Mouse (Mus musculus) adrenal gland, postnatal 25 days (tissue): Measurements from ENCODE around the gene Mlf1. TPM values are rescaled to one million over a fixed set of nuclear protein-coding genes. Genes with fewer than 3 reads are reported as not detected.

Experiments used
- DNase-seq: peaks from one replicate; pipeline ENCODE4 v3.0.0; 2021; ENCODE audit warnings: mixed read lengths
- long read RNA-seq: library from polyadenylated mRNA; stranded (forward); transcript quantifications from one replicate; pipeline ENCODE4 v2.0.0, GENCODE M21; 2021
- total RNA-seq: library from RNA; stranded (reverse); gene quantifications from 2 replicates; pipeline ENCODE4 v1.2.3, GENCODE M21; 2021

Gene Mlf1
- total RNA-seq: 4.1 and 4.9 TPM in 2 replicates
- long read RNA-seq, partial matches to known transcripts: 0 of 6 reads
- long read RNA-seq, other reads (novel, unspliced or antisense): 0 of 6 reads

DNA sequence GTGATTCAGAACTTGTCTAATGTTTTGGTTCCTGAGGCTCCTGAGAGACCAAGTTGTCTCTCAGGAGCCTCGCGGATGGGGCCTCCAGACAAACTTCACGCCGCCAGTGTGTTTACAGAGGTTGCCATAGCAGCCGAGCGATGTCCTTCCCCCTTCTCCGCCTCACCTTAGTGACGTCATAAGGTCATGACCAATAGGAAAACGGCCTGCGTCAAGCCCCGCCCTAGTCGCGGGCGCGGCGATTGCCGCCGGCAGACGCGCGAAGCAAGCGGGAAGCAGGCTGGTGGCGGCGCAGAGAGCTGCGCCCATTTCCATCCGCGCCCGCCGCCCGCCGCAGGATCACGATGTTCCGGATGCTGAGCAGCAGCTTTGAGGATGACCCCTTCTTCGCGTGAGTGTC is at the start of gene Mlf1:
Gene Mlf1, plus strand, starts transcription at position 226 of the 400 bp plus-strand sequence.
- peak; percentile 91 for DNase-seq

DNA sequence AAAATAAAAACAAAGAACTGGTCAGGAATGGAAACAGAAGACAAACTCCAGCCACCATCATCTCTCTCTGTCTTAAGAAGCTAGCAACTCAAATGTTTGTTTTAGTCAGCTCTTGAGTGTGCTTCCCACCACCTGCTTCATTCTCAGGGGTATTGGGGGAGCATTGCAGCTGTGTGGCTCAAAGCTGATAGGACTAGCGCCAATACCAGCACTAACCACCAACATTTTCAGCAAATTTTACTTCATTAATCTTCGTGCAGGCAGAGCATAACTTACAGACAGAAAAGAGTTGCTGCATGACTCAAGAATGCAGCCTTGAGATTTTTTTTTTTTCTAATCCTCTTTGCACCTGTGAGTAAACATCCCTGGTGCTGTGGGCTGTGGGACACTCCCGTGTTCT is 34.3 kb upstream of the Mlf1 start:
- no peak for DNase-seq

DNA sequence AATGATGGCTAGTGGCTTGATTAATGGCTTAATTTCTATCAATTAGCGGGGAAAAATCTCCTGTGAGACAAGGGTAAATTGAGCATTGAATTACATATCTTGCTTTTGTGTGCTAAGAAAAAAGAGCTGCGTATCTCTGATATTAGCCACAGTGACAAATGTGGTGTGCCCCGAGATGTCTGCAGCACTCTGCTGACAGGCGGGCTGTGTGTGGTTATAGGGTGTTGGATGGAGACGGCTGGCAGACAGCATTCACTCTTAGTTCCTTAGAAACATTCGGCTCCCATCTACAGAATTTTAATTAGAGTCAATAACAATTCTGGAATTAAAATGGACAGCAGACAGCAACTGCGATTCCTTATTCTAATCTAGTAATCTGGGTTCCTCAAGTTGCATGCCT is 33.0 kb upstream of the Mlf1 start:
- no peak for DNase-seq

DNA sequence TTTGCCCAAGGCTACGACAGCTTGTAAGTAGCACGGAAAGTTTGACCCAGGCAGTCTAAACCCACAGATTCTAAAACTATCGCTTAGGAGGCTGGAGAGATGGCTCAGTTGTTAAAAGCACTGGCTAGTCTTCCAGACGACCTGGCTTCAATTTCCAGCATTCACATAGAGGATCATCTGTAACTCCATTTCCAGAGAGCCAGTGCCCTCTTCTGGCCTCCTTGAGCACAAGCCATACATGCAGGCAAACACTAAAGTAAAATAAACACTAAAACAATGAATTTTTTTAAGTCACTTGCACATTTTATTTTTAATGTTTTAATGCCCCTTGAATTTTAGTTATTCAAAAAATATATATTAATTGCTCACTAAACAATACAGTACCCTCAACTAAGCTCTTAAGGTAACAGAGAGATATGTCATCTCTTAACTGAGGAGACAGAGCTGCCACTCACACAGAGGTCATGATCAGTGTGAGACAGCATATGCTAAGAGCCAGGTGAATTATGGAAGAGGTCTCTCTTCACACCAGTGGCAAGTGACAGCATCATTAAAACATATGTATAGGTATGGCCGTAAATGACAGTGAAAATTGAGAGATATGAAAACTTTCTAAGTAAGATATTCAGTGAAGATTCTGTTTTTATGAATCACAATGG is 30.8 kb upstream of the Mlf1 start:
- no peak for DNase-seq

DNA sequence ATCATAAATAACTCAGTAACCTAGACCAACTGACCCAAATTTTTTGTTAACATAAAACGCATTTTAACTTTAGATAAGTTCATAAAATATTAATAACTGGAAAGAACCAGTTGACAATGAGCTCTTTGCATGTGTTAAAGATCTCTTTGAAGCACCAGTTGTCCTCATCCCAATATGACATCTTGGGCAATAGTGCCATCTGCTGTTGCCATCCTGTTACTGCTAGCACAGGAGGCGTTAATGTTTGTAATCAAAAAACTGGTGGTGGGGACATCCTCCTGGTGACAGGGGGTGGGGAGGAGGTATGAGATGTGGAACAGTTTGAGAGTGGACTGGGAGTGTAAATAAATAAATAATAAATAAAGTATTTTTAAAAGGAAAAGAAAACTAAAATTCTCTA is 29.3 kb upstream of the Mlf1 start:
- DNase-seq: peak; percentile 38

DNA sequence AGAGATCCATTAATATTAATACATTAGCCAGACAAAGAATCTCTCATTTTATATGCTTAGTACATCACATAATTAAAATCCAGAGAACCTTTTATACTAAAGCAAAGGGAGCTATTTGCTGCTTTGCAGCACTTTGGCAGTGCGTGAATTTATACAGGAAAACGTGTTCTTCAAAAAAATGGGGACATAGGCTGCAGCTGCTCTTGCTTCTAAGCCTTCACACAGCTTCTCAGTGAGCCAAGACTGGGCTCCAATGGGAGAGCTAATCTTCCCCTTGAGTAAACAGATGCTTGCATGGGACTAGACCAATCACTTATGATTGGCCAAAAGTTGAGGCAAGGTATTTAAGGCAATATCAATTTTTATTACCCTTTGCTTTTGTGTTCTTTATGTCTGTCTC is 27.2 kb upstream of the Mlf1 start:
- DNase-seq: no peak

DNA sequence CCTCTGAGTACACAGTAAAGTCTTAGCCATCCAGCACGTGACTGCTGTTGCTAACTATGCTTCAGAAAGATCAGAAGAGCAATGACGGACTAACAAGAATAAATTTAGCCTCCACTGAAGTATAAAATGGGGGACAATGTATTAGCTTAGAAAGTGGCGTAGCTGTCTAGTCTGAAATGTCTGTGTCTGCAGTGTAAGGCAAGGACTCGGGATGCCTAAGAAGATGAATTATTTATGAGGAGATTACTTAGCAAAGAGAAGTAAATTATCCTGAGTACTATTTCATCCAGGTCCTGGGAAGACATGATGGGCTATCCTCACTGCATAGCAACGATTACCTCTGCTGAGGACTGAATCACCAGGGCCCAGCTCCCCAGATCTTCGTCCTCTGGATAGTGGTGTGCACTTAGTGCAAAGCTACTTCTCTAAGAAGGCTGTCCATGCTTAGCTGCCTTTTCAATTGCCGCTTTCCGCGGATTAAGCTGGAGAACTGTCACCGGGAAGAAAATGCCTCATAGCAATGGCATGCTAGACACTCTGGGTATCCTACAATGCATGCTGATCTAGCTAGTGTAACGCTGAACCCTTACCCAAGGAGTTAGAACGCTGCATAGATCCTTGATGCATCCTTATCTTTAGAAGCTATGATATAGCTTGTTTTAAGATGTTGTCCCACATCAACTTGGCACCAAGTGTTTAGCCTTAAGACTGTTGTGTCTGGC is 22.3 kb upstream of the Mlf1 start:
- no peak for DNase-seq

DNA sequence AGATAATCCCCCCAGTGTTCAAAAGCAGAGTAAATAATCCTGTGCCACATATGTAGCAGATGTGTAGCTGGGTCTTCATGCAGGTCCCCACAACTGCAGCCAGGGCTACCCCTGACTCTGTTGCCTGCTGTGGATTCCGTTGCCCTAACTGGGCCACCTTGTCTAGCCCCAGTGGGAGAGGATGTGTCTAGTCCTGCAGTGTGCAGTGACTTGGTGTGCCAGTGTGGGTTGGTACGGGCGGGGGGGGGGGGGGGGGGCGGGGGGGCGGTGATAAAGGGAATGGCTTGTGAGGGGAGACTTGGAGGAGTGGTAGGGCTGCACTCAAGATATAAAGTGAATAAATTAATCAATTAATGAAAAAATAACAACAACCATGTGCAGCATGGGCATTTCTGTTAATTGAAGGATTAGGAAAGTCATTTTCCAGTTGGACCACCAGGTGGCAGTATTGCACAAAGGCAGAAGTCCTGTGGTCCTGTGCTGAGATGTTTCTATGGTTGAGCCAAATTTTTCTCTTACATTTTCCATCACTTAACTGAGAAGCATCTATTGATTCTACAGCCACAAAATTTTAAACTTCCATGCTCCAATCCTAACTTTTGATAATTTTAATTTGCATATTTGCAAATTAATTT is 21.7 kb upstream of the Mlf1 start:
- DNase-seq: peak; percentile 49

DNA sequence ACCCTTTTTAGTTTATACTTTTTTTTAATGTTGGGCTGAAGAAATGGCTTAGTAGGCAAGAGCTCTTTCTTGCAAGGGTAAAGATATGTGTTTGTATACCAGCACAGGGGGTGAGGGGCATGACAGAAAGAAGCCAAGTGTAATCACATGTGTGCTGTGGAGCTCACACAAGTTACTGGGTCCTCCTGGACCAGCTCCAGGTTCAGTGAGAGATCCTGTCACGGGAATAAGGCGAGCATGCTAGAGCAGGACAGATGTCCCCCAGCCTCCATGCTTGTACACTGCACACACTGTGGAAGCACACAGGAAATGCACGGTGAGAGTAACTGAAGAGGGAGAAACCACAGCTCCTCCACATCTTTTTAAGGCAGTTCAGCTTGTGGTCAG is 21.1 kb upstream of the Mlf1 start:
- DNase-seq: no peak

DNA sequence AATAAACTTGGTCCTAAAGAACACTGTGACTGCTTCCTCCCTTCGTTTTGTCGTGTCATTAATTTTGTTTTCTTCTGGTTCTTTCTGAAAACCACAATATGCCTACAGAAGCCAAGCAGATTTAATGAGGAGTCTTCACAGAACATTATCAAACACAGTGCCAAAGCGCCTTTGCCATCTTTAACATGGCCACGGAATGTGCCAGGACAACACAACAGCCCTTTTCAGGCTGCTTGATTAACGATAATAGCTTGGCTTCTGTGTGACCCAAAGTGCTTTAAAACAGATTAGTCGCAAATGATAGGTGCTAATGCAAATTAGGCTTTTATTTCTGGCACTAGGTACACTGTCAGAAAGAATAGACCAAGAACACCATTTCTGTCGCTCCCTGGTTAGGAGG is 15.5 kb upstream of the Mlf1 start:
- DNase-seq: no peak

DNA sequence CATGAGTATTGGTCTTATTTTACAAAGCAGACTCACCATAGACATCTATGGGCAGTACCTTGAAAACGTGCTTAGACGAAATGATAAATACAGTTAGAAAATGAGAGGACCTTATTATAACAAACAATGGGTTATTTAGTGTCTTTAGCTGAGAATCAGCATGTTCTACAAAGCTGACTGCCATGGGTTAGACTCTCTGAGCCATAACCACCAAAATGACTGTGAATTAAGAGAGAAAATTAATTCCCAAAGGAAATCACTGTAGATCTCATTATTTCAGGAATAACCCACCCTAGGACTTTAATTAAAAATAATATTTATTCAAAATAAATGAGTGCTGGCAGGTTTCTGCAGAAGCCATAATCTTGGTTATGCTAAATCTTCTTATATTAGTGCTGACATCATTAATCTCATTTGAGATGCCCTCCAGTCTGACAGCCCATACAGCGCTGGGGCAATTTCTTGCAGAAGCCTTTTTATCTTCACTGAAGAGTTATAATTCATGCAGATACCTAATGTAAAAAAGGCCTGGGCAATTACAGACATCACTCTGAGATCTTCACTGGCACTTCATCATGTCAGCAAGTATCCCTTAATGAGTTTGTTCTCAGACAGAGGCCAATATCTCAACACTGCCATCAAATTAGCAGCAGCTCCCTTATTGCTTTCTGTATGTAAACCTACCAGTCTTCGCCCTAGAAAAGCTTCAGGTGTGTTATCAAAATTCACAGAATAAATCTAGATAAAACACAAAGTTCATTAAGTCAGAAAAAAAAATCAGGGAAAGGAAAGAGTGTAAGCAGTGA is 7.6 kb upstream of the Mlf1 start:
- no peak for DNase-seq

DNA sequence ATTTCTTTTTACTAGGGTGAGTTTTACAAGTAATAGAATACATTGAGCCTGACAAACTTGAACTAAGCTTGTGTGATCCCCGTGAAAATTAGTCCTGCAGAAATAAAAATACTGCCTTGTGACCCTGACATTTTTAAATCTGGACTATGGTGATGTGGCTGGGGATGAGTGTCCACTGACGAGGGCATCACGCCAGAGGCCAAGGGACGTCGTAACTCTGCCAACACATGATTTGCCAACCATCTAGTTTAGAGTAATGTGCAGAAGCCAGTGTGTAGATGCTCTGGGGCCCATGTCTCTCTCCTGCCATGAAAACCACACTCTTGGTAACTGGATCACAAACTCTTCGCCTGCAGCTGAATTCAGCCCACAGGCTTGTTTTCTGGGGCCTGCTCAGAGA is 6.4 kb upstream of the Mlf1 start:
- DNase-seq: peak; percentile 79

DNA sequence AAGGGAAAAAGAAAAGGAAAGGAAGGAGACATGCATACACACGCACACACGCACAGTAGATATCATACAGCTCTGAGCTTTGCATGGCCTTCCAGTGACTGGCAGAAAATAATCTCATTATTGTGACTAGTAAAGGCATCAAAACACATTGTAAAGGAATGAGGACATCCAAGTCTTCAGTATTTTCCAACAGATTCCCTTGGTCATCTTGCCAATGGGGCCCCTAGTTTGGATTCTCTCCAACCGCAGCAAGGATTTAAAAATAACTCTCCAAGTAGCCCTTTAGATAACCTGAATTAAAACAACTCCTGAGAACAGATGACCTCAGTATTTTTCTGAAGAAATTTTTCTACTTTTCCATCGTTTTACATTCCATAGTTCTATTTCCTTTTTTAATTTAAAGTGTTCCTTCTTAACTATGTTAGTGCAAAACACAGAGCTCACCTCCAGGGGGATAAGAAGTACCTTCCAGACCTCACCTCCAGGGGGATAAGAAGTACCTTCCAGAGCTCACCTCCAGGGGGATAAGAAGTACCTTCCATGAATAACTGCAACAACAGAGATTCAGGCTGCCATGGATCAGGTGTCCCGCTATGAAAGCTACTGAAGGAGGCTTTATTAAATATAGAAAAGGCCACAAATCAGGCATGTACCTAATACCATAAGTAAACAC is 4.4 kb upstream of the Mlf1 start:
- DNase-seq: no peak

DNA sequence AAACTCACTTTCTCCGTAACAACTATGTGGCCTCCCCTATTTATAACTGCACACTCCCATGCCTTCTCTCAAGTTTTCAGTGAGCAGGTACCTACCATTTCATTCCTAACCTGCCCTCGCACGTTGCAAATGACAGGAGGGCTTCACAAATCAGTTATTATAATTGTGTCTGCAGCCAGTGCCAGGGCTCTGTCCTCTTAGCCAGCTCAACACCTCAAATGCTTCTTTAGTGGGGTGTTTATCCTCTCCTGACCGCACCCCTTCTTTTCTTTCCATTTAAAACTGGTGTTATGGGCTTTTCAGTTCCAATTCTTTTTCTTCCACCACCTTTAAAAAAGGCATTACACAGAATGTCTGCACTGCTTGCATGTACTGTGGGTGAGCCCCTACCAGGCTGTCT is 1.7 kb upstream of the Mlf1 start:
- DNase-seq: no peak

DNA sequence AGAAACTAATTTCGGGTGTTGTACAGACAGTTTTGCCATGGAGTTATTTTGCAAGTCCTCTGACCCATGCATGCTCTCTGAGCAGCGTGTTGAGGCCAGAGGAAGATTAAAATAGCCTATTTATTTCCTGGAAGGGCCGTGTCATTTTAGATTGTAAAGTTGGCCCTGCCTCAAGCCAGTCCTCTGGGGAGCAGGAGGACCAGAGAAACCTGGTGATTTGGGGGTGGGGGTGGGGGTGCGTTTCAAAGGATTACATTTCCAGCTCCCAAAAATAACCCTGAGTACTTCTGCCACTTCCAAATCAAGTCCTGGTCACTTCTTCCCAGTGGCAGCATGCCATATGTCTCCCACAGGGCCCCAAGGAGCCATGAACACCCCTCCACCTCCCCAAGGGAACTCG is 1.1 kb upstream of the Mlf1 start:
- no peak for DNase-seq

DNA sequence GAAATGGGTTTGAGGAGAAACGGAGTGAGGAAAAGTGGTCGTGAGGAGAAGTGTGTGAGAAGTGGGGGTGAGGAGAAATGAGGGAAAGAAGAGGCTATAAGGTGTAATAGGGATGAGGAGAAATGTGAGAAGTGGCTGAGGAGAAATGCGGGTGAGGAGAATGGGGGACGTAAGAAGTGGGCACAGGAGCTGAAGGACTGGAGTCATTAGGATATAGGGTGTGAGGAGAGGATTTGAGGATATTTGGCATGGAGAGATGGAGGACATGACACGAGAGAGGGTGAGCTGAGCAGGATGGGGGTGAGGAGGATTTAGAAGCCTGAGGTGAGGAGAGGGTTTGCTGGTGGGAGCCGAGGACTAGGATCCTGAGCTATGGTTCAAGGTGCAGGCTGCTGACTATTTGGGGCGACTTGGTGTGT is 472 bp downstream of the Mlf1 start:
- no peak for DNase-seq

DNA sequence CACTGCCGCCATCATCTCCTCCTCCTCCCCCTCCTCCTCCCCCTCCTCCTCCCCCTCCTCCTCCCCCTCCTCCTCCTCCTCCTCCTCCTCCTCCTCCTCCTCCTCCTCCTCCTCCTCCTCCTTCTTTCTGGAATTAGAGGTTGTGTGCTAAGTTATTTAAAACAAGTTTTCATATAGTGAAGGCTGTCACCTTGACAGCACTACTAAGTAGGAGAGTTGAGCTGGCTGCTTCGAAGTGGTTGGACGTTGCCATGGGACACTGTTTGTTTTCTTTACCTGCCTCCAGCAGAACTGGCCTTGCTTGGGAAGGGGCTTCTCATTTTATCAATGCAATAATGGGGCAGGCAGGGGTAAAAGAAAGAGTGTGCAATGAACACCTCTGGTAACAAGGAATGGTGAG is 1.2 kb downstream of the Mlf1 start, which contains the start of gene Gm17402:
Gene Gm17402, minus strand, starts transcription at position 101 of the 400 bp plus-strand sequence.
- no peak for DNase-seq

DNA sequence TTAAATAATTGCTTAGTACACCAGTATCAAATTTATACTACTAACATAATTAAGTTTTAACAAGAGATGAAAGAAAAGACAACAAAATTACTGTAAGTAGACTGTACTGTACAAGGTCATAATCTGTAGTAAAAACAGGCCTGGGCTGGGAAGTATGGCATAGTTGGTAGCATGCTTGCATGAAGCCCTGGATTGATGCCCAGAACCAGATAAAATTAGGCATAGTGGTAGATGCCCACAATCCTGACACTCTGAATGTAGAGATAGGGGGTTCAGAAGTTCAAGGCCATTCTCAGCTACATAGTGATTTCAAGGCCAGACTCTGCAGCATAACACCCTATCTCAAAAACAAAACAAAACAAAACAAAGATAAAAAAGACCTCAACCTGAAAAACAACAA is 4.3 kb downstream of the Mlf1 start:
- no peak for DNase-seq

DNA sequence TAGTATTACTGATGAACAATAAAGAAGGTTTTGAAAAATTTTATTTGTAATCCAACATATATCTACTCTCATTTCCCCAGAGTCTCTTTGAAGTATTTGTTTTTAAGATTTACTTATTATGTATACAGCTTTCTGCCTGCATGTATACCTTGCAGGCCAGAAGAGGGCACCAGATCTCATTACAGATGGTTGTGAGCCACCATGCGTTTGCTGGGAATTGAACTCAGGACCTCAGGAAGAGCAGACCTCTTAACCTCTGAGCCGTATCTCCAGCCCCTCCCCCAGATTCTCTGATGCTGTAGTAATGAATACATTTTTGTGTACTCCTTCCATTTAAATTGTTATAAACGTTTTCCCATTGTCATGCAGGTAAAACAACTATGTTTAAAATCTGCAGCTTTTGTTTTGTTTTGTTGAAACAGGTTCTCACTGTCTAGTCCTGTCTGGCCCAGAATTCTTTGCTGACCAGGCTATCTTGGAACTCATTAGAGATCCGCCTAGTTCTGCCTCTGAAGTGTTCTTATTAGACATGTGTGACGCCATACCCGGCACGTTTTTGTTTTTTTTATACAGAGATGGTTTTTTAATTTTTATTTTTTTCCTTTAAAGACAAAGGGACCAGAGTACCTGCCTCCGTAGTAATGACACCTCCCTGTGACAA is 55.6 kb downstream of the Mlf1 start:
- no peak for DNase-seq

DNA sequence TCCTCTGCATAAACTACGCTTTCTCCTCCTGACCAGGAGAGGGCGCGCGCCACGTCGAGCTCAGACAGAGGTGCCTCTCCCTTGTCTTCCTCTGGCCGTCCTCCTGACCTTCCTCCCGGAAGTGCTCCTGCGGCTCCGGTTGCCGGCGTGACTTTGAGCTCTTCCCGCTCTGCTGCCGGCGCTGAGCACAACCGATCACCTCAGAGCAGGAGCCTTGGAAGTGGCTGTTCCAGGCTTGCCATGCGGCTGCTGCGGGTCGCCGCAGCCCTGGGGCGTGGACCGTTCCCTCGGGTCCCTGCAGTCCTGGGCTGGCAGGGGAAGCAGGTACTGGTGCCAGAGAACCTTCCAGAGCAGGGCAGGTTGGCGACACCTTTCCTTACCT is 56.1 kb downstream of the Mlf1 start, which contains the start of gene Gfm1:
Gene Gfm1, plus strand, starts transcription at position 98 of the 382 bp plus-strand sequence.
- DNase-seq: peak; percentile 90

DNA sequence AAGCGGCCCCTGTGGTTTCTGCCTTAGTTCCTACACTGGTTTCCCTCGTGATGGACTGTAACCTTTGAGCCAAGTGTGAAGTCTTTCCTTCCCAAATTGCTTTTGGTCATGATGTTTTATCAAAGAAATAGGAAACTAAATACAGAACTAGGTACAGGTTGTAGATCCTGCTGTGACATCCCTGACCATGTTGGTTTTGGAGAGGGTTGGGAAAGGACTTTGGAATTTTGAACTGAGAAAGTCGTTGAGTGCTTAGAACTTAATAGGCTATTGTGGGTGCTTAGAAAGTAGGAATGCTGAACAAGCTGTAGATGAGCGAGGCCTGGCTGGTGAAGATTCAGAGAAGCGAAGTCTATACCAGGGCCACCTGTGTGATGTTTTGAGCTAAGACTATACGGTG is 60.1 kb downstream of the Mlf1 start:
- DNase-seq: no peak
